Mouse (Mus musculus): ENCODE data around the gene Cldn4. TPM values are rescaled to one million over a fixed set of nuclear protein-coding genes. Genes with fewer than 3 reads are reported as not detected.
A peak's percentile ranks its signal among the peaks of the same experiment; 100 is the strongest.
"Not testable (repeated sequence)": the region's sequence is repeated elsewhere in the genome, so short reads cannot be mapped to it uniquely, and the experiment has no call there.

Cldn4 gene
- polyA plus RNA-seq, 1 experiment from 2014 or later, result 31.7 TPM

DNA sequence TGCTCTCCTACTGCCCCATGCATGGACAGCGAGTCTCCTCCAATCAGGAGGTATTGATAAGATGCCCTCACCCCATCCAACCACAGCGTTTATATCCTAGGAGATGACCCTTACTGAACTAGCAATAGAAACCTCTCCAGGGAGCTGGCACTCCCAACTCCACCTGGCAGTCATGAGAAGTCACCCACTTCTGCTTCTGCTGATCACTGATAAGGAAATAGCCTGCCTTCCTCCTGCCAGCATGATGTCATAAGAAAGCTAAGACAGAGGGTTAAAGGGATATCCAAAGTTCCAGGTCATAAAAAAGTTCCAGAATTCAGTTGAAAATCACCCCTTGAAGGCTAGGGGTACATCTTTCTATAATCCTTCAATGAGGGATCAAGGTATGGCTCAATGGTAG, 29.4 kb upstream of the Cldn4 start:
- Histone ChIP-seq H3K27me3 (no peaks in the 10 kb centered on the region), H3K9ac (no peak overlapping the region), H3K4me3 (no peak overlapping the region), H3K9me3 (no peaks in the 10 kb centered on the region), H3K27ac (no peak overlapping the region), H3K4me2 (no peak overlapping the region), H3K4me1 (peaks cover 18% of the 10 kb centered on the region), H3K36me3 (no peaks in the 10 kb centered on the region)
- 74% methylated on average over 2 of the region's 2 CpGs for WGBS
- no peak for ATAC-seq (ENCODE audit: borderline replicate concordance, extremely low read depth, low FRiP score, low TSS enrichment)

DNA sequence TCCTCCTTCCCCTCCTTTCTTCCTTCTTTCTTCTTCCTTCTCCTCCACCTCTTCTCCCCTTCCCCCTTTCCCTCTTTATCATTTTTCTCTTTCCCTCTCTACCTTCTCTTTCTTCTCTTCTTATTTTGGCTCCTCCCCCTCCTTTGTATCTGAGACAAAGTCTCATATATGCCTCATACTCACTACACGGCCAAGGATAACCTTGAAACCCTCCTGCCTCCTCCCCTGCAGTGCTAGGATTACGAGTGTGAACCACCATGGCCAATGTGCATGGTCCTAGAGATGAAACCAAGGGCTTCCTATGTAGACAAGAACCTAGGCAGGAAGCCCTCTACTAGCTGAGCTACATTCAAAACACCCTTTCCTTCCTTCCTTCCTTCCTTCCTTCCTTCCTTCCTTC, 28.2 kb upstream of the Cldn4 start:
- H3K4me1 ChIP-seq, result peaks cover 23% of the 10 kb centered on the region
- H3K9ac ChIP-seq, result no peak overlapping the region
- no peak for ATAC-seq (ENCODE audit: borderline replicate concordance, extremely low read depth, low FRiP score, low TSS enrichment)
- WGBS, result 32% methylated on average over 2 of the region's 2 CpGs
- H3K27me3 ChIP-seq, result no peaks in the 10 kb centered on the region
- H3K9me3 ChIP-seq, result no peaks in the 10 kb centered on the region
- H3K4me2 ChIP-seq, result no peak overlapping the region
- H3K27ac ChIP-seq, result peak overlapping the region; percentile 84
- H3K4me3 ChIP-seq, result no peak overlapping the region
- no peaks in the 10 kb centered on the region for H3K36me3 ChIP-seq

DNA sequence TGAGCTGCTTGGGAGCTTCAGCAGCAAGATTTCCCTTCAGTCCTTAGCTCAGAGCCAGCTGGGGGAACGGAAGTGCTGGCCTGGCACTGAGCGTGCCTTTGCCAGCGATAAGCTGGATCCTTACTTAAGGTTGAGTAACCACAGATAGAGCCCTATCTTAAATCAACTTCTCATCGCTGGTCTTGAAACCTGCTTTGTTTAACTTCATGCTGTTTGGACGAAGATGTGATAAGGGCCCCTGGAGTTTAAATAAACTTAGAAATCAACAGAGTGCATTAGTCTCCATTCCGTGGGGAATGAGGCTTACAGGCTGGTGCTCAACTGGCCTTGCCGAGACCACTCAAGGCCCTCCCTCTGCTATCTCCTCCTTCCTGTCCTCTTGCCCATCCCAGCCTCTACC, 27.6 kb upstream of the Cldn4 start:
- Histone ChIP-seq H3K27me3 (no peaks in the 10 kb centered on the region), H3K9ac (no peak overlapping the region), H3K27ac (peak overlapping the region; percentile 84), H3K4me1 (peaks cover 23% of the 10 kb centered on the region), H3K4me2 (0 out of 2 replicates have a peak overlapping the region, but pooled peaks have one; percentile 13), H3K9me3 (no peaks in the 10 kb centered on the region), H3K4me3 (no peak overlapping the region), H3K36me3 (no peaks in the 10 kb centered on the region)
- ATAC-seq (ENCODE audit: borderline replicate concordance, extremely low read depth, low FRiP score, low TSS enrichment), result peak; percentile 69
- WGBS, result 5% methylated on average over 7 of the region's 7 CpGs

DNA sequence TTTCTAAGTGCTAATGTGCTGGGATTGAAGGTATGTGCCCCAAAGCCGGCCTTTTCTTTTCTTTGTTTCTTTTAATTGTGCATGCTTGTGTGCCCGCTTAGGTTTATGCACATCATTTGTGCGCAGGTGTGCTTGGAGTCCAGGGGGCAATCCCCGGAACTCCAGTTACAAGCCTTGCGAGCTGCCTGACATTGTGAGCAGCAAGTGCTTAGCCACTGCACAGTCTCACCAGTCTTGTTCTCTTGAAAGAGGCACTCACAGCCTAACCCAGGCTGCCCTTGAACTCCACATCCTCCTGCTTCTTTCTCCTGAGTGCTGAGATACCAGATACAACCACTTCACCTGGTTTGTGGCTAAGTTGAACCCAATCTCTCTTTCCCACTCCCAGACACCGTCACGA, 26.8 kb upstream of the Cldn4 start:
- ATAC-seq (ENCODE audit: borderline replicate concordance, extremely low read depth, low FRiP score, low TSS enrichment), result 0 out of 2 replicates have a peak, but pooled peaks have one; percentile 15
- Histone ChIP-seq H3K4me3 (no peak overlapping the region), H3K36me3 (no peaks in the 10 kb centered on the region), H3K9ac (no peak overlapping the region), H3K4me2 (0 out of 2 replicates have a peak overlapping the region, but pooled peaks have one; percentile 13), H3K27me3 (no peaks in the 10 kb centered on the region), H3K4me1 (peaks cover 23% of the 10 kb centered on the region), H3K27ac (peak overlapping the region; percentile 84), H3K9me3 (no peaks in the 10 kb centered on the region)
- 62% methylated on average over 7 of the region's 7 CpGs for WGBS

DNA sequence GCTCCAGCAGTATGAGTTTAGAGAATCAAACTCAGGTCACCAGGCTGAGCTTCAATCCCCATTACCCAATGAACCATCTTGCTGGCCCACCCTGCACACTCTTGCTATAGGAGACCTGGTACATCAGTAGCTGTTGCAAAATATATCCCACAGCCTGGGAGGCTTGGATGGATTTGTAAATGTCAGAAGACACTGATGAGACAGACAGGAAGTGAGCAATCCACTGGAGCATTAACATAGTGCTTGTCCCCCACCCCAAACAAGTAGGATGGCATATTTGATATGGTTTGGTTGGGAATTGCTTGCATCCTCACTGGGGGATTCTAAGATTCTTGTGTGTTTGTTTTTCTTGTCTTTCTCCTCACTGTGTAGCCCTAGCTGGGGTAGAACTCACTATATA, 26.3 kb upstream of the Cldn4 start:
- H3K4me2 ChIP-seq, result no peak overlapping the region
- H3K27ac ChIP-seq, result peak overlapping the region; percentile 84
- peaks cover 24% of the 10 kb centered on the region for H3K4me1 ChIP-seq
- no peaks in the 10 kb centered on the region for H3K36me3 ChIP-seq
- no peak overlapping the region for H3K9ac ChIP-seq
- ATAC-seq (ENCODE audit: borderline replicate concordance, extremely low read depth, low FRiP score, low TSS enrichment), result no peak
- no peaks in the 10 kb centered on the region for H3K27me3 ChIP-seq
- no peak overlapping the region for H3K4me3 ChIP-seq
- no peaks in the 10 kb centered on the region for H3K9me3 ChIP-seq

DNA sequence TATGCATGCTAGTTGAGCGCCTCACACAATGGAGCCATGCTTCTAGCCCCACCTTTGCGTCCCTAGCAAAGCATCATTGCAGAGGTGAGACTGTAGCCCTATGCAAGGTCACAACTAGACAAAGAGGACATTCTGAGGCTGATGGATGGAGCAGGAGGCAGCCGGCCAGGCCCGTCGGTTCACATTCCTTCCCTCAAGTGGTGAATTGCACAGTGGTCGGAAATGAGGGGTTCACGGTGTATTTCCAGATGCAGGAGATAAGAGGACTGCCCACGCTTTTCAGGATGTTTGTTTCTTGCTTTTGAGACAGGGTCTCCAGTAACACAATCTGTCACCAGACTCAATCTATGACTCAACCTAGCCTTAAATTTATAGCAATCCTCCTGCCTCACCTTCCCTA, 23.9 kb upstream of the Cldn4 start:
- Histone ChIP-seq H3K27ac (peak overlapping the region; percentile 64), H3K27me3 (peaks cover 10% of the 10 kb centered on the region; the same call in 1 of the 2 replicates), H3K9ac (no peak overlapping the region), H3K4me3 (no peak overlapping the region), H3K9me3 (no peaks in the 10 kb centered on the region), H3K4me1 (peaks cover 44% of the 10 kb centered on the region), H3K4me2 (no peak overlapping the region), H3K36me3 (no peaks in the 10 kb centered on the region)
- ATAC-seq (ENCODE audit: borderline replicate concordance, extremely low read depth, low FRiP score, low TSS enrichment), result no peak
- WGBS, result 32% methylated on average over 8 of the region's 8 CpGs

DNA sequence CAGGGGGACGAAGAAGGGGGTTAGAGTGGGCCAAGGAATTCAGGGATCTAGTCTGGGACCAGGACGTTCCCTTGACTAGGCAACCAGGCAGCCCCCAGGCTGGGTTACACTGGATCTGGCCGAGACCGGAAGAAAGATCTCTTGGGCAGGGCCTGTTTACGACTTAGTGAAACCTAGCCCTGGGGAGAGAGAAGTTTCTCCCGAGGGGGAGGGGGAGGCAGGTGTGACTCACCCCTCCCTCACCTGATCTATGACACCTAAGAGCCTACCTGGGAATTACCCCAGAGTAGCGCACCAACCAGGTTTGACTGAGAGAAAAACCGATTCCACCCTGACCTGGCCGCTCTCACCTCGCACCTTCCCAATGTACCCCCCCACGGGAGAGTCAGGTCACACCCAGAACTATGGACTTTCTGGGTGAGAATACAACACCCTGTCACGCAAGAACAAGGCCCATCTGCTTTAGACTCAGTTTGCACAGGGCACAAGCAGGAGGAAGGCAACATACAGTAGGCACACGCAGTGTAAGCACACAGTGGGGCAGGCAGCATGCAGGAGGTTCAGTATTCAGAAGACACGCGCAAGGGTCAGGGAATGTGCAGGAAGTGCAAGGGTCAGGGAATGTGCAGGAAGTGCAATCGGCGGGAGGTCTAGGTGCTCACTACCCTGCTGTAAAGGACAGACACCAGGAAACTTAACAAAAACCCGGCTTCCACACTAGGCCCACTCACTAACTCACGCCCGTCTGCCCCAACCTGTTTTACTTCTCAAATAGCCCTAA, 20.6 kb upstream of the Cldn4 start:
- no peaks in the 10 kb centered on the region for H3K36me3 ChIP-seq
- peak overlapping the region; percentile 88 for H3K27ac ChIP-seq

DNA sequence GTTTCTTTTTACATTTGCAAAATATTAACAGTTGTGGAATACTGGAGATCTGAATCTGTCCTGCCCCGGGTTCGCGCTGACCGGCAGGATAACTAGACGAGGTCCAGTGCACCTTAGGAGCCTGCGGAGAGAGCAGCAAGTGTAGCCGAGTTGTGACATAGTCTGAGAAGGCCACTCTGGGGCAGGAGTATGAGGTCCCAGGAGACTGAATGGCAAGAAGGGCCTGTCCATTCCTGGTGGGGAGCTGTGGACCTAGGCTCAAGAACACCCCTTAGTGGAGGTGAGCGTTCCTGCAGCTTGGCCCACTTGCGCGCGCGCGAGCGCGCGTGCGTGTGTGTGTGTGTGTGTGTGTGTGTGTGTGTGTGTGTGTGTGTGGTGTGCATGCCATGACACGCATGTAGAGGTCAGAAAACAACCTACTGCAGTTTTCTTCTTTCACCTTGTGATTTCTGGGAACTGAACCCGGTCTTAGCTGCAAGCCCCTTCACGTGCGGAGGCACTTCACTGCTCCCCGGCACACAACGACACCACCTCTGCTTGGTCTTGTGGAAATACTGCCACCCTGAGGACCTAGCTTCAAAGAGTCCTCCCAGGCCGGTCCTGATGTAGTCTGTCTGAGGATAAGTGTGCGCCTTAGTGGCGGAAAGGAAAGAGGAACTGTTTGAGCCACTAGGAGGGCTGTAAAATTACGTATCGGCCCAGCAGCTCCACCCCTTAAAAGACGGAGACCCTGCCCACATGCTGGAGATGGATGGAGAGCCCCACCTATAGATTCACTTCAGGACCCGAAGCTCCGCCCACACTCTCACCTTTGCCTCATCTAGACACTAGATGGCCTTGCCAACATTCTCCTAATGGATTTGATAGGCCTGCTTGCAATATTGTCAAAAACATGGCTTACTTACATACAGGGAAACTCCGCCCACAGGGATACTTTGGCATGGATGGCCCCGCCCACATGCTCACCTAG, 19.4 kb upstream of the Cldn4 start:
- peak; percentile 75 for ATAC-seq (ENCODE audit: borderline replicate concordance, extremely low read depth, low FRiP score, low TSS enrichment)
- Histone ChIP-seq H3K27ac (peak overlapping the region; percentile 88), H3K9me3 (no peaks in the 10 kb centered on the region), H3K27me3 (peaks cover 10% of the 10 kb centered on the region; the same call in 1 of the 2 replicates), H3K4me3 (peak overlapping the region; percentile 20), H3K4me2 (peak overlapping the region; percentile 57), H3K4me1 (peaks cover 35% of the 10 kb centered on the region), H3K9ac (0 out of 2 replicates have a peak overlapping the region, but pooled peaks have one; percentile 23), H3K36me3 (no peaks in the 10 kb centered on the region)
- WGBS, result 5% methylated on average over 26 of the region's 33 CpGs

More for the DNA sequence above, 20.6 kb upstream of the Cldn4 start:
- Histone ChIP-seq H3K27me3 (peaks cover 10% of the 10 kb centered on the region; the same call in 1 of the 2 replicates), H3K9ac (no peak overlapping the region), H3K4me2 (no peak overlapping the region), H3K4me3 (no peak overlapping the region), H3K9me3 (no peaks in the 10 kb centered on the region), H3K4me1 (peaks cover 37% of the 10 kb centered on the region)
- WGBS, result 50% methylated on average over 20 of the region's 20 CpGs
- ATAC-seq (ENCODE audit: borderline replicate concordance, extremely low read depth, low FRiP score, low TSS enrichment), result no peak

DNA sequence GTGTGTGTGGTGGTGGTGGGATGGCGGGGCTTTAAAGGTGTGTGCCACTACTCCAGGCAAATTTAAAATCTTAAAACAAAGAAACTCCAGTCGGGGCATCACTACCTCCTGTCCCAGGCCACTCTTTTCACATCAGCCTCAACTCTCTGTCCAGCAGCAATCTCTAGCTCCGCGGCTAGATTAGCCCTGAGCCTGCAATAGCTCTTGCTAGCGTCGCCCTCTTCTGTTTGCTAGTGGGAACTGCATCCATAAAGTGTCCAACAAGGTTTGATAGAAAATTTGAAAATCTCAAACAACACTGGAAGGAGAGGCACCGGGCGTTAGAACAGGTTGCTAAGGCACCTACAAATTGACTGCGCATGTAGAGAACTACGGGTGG, 18.7 kb upstream of the Cldn4 start:
- Histone ChIP-seq H3K4me2 (peak overlapping the region; percentile 57), H3K4me1 (peaks cover 34% of the 10 kb centered on the region), H3K9me3 (no peaks in the 10 kb centered on the region), H3K27me3 (peaks cover 10% of the 10 kb centered on the region; the same call in 1 of the 2 replicates), H3K4me3 (peak overlapping the region; percentile 20), H3K9ac (no peak overlapping the region), H3K36me3 (no peaks in the 10 kb centered on the region), H3K27ac (peak overlapping the region; percentile 88)
- ATAC-seq (ENCODE audit: borderline replicate concordance, extremely low read depth, low FRiP score, low TSS enrichment), result no peak
- 4% methylated on average over 10 of the region's 10 CpGs for WGBS

DNA sequence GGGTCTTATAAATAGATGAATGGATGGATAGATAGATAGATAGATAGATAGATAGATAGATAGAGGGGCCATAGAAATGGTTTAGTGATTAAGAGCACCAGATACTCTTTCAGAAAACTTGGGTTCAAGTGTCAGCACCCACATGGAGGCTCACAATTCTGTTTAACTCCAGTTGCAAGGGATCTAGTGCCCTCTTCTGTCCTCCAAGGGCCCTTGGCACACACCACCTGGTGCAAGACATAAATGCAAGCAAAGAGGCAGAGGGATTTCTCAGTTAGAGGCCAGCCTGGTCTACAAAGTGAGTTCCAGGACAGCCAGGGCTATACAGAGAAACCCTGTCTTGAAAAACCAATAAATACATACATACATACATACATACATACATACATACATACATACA, 17.9 kb upstream of the Cldn4 start:
- not testable (repeated sequence) for H3K9ac ChIP-seq; H3K36me3 ChIP-seq; ATAC-seq (ENCODE audit: borderline replicate concordance, extremely low read depth, low FRiP score, low TSS enrichment); H3K27me3 ChIP-seq; H3K9me3 ChIP-seq; H3K4me3 ChIP-seq; H3K27ac ChIP-seq; H3K4me2 ChIP-seq
- H3K4me1 ChIP-seq, result peaks cover 35% of the 10 kb centered on the region

DNA sequence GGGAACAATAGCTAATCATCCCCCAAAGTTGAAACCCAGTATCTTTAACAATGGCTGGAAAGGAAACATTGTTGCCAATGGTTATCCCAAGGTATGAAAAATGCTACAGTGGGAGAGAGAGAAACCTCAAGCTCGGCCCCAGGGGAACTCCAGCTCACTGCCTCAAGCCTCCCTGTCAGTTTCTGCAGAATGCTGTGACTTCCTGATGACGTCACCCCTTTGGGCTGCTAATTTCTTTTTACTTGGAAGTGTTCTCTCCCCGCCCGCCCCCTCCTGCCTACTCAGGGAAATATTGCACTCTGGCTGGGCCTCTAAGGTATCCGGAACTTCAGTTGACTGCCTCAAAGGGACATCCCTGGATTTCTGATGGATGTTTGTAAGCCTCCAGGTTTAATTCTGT, 16.8 kb upstream of the Cldn4 start:
- WGBS, result 13% methylated on average over 5 of the region's 5 CpGs
- no peaks in the 10 kb centered on the region for H3K9me3 ChIP-seq
- no peak overlapping the region for H3K9ac ChIP-seq
- no peaks in the 10 kb centered on the region for H3K36me3 ChIP-seq
- no peak for ATAC-seq (ENCODE audit: borderline replicate concordance, extremely low read depth, low FRiP score, low TSS enrichment)
- H3K4me3 ChIP-seq, result no peak overlapping the region
- H3K4me1 ChIP-seq, result peaks cover 35% of the 10 kb centered on the region
- H3K27ac ChIP-seq, result no peak overlapping the region
- peaks cover 10% of the 10 kb centered on the region; the same call in 1 of the 2 replicates for H3K27me3 ChIP-seq
- H3K4me2 ChIP-seq, result no peak overlapping the region

DNA sequence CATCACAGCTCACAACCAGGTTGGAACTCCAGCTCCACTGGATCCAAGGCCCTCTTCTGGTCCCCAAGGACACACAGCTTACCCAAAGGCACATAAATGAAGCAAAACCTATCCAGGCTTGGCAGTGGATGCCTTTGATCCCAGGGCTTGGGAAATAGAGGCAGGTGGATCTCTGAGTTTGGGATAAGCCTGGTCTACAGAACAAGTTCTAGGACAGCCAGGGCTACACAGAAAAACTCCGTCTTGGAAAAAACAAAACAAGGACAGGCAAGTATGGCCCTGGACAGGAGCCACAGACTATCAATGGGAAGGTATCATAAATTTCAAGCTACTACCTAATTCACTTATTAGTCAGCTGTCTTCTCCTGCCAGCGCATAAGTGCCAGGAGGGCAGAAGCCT, 14.8 kb upstream of the Cldn4 start:
- Histone ChIP-seq H3K27ac (no peak overlapping the region), H3K4me1 (peaks cover 21% of the 10 kb centered on the region), H3K27me3 (no peaks in the 10 kb centered on the region), H3K36me3 (no peaks in the 10 kb centered on the region), H3K9ac (no peak overlapping the region), H3K4me3 (no peak overlapping the region), H3K4me2 (no peak overlapping the region), H3K9me3 (no peaks in the 10 kb centered on the region)
- ATAC-seq (ENCODE audit: borderline replicate concordance, extremely low read depth, low FRiP score, low TSS enrichment), result no peak
- WGBS, result 89% methylated on average over 2 of the region's 2 CpGs

All from lung, embryonic 15.5 days (tissue).